Mouse (Mus musculus) heart, adult 2 months (tissue): Measurements from ENCODE around the gene Frk.

Source experiments
- CTCF ChIP-seq: fragments of 200-600 bp; IDR thresholded peaks from 2 replicates; pipeline ENCODE4 v1.8.1; 2022; ENCODE audit warnings: antibody characterized with exemption, mild to moderate bottlenecking, moderate library complexity
- POLR2A ChIP-seq: fragments of 200-500 bp; IDR thresholded peaks from 2 replicates; pipeline ENCODE4 v1.6.1; 2011; ENCODE audit warnings: mild to moderate bottlenecking, low read depth, low read length, control low read depth; ENCODE audit not compliant: insufficient read depth

GRCm38 (mm10) chr10:34563518-34564176, 80.4 kb downstream of the Frk start:
- TF ChIP-seq POLR2A (no peak), CTCF (no peak)
